Mouse (Mus musculus) thymus, adult 2 months (tissue): ENCODE measurements around the gene Rev1.

Experiments
- CTCF ChIP-seq: fragments of 200-500 bp; IDR thresholded peaks from 2 replicates; pipeline ENCODE4 v1.5.1; 2012; ENCODE audit warnings: mild to moderate bottlenecking, control low read depth, low read length, moderate library complexity, borderline replicate concordance; ENCODE audit not compliant: control insufficient read depth, poor library complexity, insufficient read depth; ENCODE audit errors: extremely low read depth
- POLR2A ChIP-seq: fragments of 200-500 bp; IDR thresholded peaks from 2 replicates; pipeline ENCODE4 v1.6.1; 2012; ENCODE audit warnings: mild to moderate bottlenecking, low read length, control low read depth, moderate library complexity; ENCODE audit not compliant: control insufficient read depth, poor library complexity, insufficient read depth; ENCODE audit errors: extremely low read depth

DNA sequence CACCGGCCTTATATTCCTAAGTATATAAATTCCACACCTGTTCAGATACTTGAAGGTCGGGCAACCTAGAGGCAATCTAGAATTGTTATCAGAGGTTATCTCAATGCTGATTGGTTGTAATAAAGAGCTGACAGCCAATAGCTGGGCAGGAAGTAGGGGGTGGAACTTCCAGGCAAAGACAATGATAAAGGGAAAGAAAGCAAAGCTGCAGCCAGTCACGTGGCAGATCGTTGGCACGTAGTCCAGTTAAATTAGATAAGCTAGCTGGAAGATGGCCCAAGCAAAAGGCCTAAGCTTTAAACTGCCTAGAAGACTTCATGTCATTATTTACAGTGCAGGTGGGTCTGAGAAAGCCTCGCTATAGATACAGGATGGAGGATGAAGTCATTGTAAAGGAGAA, 3.3 kb upstream of the Rev1 start:
- TF ChIP-seq POLR2A: no peak
- TF ChIP-seq CTCF: no peak
